Mouse (Mus musculus): Measurements from ENCODE around the gene Fiz1.

DNA sequence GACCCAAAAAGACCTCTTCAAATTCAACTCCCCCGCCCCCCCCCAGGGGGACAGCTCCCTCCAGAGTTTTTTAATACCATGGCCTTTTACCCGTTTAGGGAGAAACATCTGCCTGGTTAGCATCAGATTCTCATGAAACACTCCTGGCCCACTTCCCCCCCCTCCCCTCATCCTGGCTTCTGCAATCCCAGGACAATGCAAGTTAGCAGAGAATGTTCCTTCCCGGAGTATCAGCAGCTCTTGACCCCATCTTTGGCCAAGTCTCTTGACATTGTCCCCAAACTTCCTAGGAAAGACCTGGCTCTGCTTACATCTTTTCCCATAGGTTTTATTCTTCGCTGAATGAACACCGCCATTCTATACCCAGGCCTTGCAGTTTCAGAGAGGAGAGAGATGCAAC lies 6.7 kb upstream of the Fiz1 start:
- TF ChIP-seq POLR2A (IDR thresholded peaks at IDR 0.05; ENCODE audit: borderline replicate concordance, insufficient read depth, low read length) = no peak
- TF ChIP-seq CTCF (IDR thresholded peaks at IDR 0.05; ENCODE audit: borderline replicate concordance, insufficient read depth, low read depth, low read length) = no peak
